Mouse (Mus musculus) embryonic stem cell, embryonic (primary cell): ENCODE data around the gene Ntsr1.

Experiments
- CTCF ChIA-PET, 4 experiments: fragments of 300-600 bp in 2 of 4; fragments of 350-600 bp in 2 of 4; sonication (Branson Sonifier 250); formaldehyde crosslinking; loops; one replicate each; lab custom pipeline; 2022; ENCODE audit warnings: inconsistent platforms in 2 of 4; lab: Charles Lee
- POLR2A ChIA-PET, 4 experiments: fragments of 300-600 bp in 2 of 4; fragments of 350-600 bp in 2 of 4; sonication (Branson Sonifier 250); formaldehyde crosslinking; loops; one replicate each; lab custom pipeline; 2022; ENCODE audit warnings: antibody characterized with exemption in 4 of 4, inconsistent platforms in 1 of 4; lab: Charles Lee

The Ntsr1 gene

GRCm38 (mm10) chr2:180566240-180566913 lies 66.6 kb downstream of the Ntsr1 start:
- ChIA-PET POLR2A (interaction anchor here in 2 of 4 experiments (0.6 kb wide), 2 partner anchors 18 to 217 kb away, joined by 3 to 7 read pairs; no protein-coding TSS in a partner anchor), CTCF (interaction anchor here (0.6 to 1.9 kb wide), 12 partner anchors 12 to 213 kb away, joined by 3 to 23 read pairs (median 5); no protein-coding TSS in a partner anchor)

DNA sequence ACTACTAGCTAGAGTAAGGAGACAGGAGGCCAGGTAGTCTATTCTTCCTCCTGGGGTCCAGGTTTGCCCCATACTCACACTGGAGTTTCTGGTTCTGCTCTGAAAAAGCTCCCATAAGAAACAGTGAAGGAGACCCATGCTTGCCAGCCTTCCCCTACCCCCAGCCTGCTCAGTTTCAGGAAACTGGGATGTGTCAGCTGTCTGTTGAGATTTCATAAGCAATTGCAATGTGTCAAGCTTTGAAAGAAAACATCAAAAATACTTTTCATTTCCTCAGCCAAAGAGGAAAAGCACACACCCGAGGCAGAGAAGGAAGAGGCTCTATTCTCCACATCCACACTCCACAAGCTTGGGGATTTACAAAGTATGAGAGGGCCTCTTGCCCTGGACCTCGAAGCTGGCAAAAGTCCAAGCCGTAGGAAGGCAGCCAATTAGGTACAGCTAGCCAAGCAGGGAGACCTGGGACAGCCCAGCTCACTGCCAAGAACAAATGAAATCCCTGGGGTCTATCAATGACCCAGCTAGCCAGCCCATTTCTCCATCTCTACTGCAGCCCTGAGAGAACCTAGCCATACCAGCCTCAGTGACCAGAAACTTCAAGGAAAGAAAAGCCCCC lies 69.4 kb downstream of the Ntsr1 start:
- ChIA-PET POLR2A (interaction anchor here in 3 of 4 experiments (1.0 to 1.3 kb wide), 3 partner anchors 9 to 13 kb away, joined by 3 read pairs; partner anchors contain the start of gene Mrgbp (in 1 of the 3)), CTCF (interaction anchor here (0.7 to 2.2 kb wide), 13 partner anchors 9 to 306 kb away, joined by 3 to 15 read pairs (median 3); partner anchors contain the start of genes Mrgbp (in 1 of the 4) and Ogfr (in 1 of the 4))

DNA sequence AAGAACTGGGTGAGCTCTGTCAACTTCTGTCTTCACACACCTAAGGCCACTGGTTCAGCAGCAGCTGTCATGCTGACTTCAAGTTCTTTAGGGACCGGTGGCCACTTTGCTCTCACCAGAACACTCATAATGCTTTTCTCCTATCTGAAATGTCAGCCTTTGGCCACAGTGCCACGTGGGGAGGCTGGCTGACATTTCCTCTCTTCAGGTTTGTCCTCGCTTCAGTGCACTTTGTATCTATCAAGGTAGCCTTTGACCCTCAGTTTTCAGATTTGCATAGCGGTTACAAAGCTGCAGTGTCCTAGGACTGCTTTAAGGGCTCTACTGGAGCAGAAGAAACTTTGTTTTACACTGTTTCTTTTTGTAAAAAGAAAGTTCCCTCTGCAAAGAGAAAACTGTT lies 76.7 kb downstream of the Ntsr1 start:
- CTCF ChIA-PET, result interaction anchor here (0.6 to 4.4 kb wide), 8 partner anchors 74 to 391 kb away, joined by 3 to 37 read pairs (median 3); partner anchors contain the start of gene Arfgap1 (in 1 of the 4)
- POLR2A ChIA-PET, result interaction anchor here in 1 of 4 experiments (1.4 kb wide), 1 partner anchor 106 kb away, joined by 4 read pairs; no protein-coding TSS in a partner anchor

DNA sequence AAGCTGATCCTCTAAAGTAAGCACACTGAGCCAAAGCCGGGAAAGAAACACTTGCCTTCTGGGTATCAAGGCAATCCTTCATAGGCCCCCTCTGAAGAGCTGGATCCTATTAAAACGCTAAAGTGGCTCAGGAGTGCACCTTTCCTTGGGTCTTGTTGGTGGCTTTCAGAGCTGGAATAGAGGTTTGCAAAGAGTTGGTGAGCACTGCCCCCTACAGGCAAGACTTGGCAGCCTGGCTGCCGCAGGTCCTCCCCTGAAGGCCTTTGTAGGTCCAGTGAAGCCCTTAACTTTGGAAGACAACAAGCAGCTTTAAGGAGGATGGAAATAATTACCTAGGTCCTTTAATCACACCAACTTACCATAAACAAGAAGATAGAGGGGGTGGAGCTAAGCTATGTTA lies 78.9 kb downstream of the Ntsr1 start:
- ChIA-PET CTCF (interaction anchor here (0.6 to 4.4 kb wide), 69 partner anchors 8 to 371 kb away, joined by 3 to 37 read pairs (median 4); partner anchors contain the start of genes Ogfr (in 2 of the 4), Bhlhe23 (in 1 of the 4) and Col9a3 (in 1 of the 4)), POLR2A (interaction anchor here in 3 of 4 experiments (0.6 to 1.5 kb wide), 12 partner anchors 9 to 303 kb away, joined by 3 to 7 read pairs (median 3); partner anchors contain the start of gene Ogfr (in 2 of the 3))

DNA sequence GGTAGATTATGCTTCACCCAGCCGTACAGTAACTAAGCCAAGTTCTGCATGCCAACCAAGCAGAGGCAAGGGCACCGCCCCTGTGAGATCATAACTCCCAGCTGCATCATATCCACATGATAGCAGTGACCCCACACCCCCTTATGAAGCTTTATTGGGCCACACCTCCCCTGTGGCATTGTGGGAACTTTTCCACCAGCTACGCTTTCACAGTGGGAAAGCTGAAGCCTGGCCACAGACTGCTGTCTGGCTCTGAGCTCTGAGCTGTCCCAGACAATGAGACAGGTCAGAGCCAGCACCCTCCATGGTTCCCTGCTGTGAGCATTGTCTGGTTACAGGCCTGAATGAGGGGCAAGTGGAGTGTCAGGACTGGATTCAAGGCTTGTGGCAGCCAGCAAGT lies 81.2 kb downstream of the Ntsr1 start, which contains the start of gene Mrgbp:
Gene Mrgbp (plus strand): TSS at position 303 of the 400 bp plus-strand sequence.
- ChIA-PET POLR2A (interaction anchor here in 3 of 4 experiments (0.6 to 2.0 kb wide), 13 partner anchors 8 to 323 kb away, joined by 3 to 7 read pairs (median 4); partner anchors contain the start of genes Col9a3 (in 1 of the 3), Ogfr (in 1 of the 3), Rps21 (in 1 of the 3) and Tcfl5 (in 1 of the 3)), CTCF (interaction anchor here (0.7 to 2.6 kb wide), 20 partner anchors 10 to 305 kb away, joined by 3 to 24 read pairs (median 6); partner anchors contain the start of gene Col9a3 (in 1 of the 4))

DNA sequence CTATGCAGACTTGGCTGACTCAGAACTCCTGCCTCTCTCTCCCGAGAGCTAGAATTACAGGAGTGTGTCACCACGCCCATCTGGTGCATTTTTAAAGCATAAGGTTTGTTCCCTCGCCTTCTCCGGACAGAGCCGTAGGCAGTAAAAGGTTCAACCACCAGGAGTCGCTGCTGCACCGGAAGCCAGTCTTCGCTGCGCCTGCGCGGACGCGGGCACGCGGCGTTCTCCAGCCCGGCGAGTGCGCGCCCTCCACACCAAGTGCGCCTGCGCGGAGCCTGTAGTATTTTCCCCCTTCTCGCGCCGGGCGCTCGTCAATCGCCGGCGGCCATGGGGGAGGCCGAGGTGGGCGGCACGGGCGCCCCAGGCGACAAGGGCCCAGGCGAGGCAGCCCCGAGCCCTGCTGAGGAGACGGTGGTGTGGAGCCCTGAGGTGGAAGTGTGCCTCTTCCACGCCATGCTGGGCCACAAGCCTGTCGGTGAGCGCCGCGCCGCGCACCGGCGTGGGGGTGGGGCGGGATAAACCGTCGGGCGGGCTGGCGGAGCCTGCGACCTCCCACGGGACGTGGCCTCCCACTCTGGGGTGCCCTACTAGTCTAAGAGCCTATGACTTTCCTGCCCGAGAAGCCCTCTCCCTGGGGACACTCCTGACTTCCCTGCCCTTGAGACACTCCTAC lies 82.8 kb downstream of the Ntsr1 start:
- ChIA-PET CTCF (interaction anchor here (0.6 to 2.6 kb wide), 37 partner anchors 8 to 311 kb away, joined by 3 to 24 read pairs (median 4); no protein-coding TSS in a partner anchor), POLR2A (interaction anchor here (0.6 to 1.8 kb wide), 25 partner anchors 9 to 325 kb away, joined by 3 to 7 read pairs (median 4); partner anchors contain the start of genes Col9a3 (in 1 of the 4), Rps21 (in 1 of the 4) and Tcfl5 (in 1 of the 4))

GRCm38 (mm10) chr2:180583154-180583507 lies 83.4 kb downstream of the Ntsr1 start:
- ChIA-PET POLR2A (interaction anchor here in 2 of 4 experiments (0.9 to 1.7 kb wide), 8 partner anchors 15 to 326 kb away, joined by 3 to 8 read pairs (median 4); partner anchors contain the start of genes Col9a3 (in 1 of the 2) and Rps21 (in 1 of the 2)), CTCF (interaction anchor here in 1 of 4 experiments (1.0 kb wide), 1 partner anchor 162 kb away, joined by 3 read pairs; no protein-coding TSS in a partner anchor)

GRCm38 (mm10) chr2:180588736-180589122 lies 89.0 kb downstream of the Ntsr1 start:
- ChIA-PET POLR2A (interaction anchor here in 3 of 4 experiments (0.6 to 8.6 kb wide), 27 partner anchors 8 to 567 kb away, joined by 3 to 82 read pairs (median 4); partner anchors contain the start of genes Col9a3 (in 3 of the 3), Rps21 (in 2 of the 3), Tcfl5 (in 2 of the 3) and Dido1 (in 1 of the 3)), CTCF (interaction anchor here (0.6 to 3.9 kb wide), 27 partner anchors 10 to 1365 kb away, joined by 3 to 18 read pairs (median 3); partner anchors contain the start of gene Bhlhe23 (in 1 of the 4))

GRCm38 (mm10) chr2:180589123-180589831 lies 89.5 kb downstream of the Ntsr1 start, which contains the start of gene Ogfr:
TSS of gene Ogfr (plus strand) at chr2:180589245.
- CTCF ChIA-PET, result interaction anchor here (0.5 to 3.9 kb wide), 20 partner anchors 8 to 375 kb away, joined by 3 to 18 read pairs (median 3); partner anchors contain the start of genes Bhlhe23 (in 1 of the 4) and Mrgbp (in 1 of the 4)
- POLR2A ChIA-PET, result interaction anchor here (0.6 to 8.6 kb wide), 35 partner anchors 8 to 598 kb away, joined by 3 to 82 read pairs (median 4); partner anchors contain the start of genes Col9a3 (in 3 of the 4), Dido1 (in 2 of the 4), Gid8 (in 2 of the 4) and Rps21 (in 2 of the 4)
